Mouse (Mus musculus): ENCODE measurements around the gene Cog5. TPM values are rescaled to one million over a fixed set of nuclear protein-coding genes. Genes with fewer than 3 reads are reported as not detected.
A peak's percentile ranks its signal among the peaks of the same experiment; 100 is the strongest.

Cog5 gene
- polyA plus RNA-seq, 1 experiment from 2014 or later = 24.2 TPM

GRCm38 (mm10) chr12:31928498-31928897 is 273.8 kb downstream of the Cog5 start:
- no peaks in the 10 kb centered on the region for H3K9me3 ChIP-seq (replicated peaks)
- H3K4me1 ChIP-seq = no peaks in the 10 kb centered on the region
- H3K4me3 ChIP-seq = no peak overlapping the region
- no peak overlapping the region for H3K9ac ChIP-seq
- 87% methylated on average over 3 of the region's 3 CpGs for WGBS
- ATAC-seq = no peak
- H3K36me3 ChIP-seq (ENCODE audit: poor library complexity, severe bottlenecking) = peaks cover 86% of the 10 kb centered on the region
- H3K4me2 ChIP-seq = no peak overlapping the region
- H3K27ac ChIP-seq = no peak overlapping the region
- H3K27me3 ChIP-seq = no peaks in the 10 kb centered on the region

DNA sequence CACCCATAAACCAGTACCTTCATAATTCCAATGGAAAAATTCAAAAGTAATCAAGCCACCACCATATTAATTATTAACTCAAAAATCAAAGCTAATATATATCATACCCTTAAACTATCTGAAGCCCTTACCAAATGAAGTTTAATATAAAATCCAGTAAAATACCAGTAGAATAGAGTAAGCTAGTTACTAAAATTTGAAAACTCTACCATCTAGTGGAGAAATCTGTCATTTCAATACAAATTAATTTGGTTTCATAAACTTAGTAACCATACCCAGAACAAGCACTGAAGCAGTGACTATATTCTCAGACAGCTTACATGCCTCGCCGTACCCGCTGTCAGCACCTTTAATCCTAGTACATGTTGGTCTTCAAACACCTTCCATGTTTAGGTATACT is 277.1 kb downstream of the Cog5 start:
- peaks cover 79% of the 10 kb centered on the region for H3K36me3 ChIP-seq (ENCODE audit: poor library complexity, severe bottlenecking)
- 98% methylated on average over 3 of the region's 3 CpGs for WGBS
- ATAC-seq = no peak
- no peaks in the 10 kb centered on the region for H3K4me1 ChIP-seq
- no peaks in the 10 kb centered on the region for H3K9me3 ChIP-seq (replicated peaks)
- H3K27ac ChIP-seq = no peak overlapping the region
- no peak overlapping the region for H3K9ac ChIP-seq
- H3K4me3 ChIP-seq = no peak overlapping the region
- H3K27me3 ChIP-seq = no peaks in the 10 kb centered on the region
- no peak overlapping the region for H3K4me2 ChIP-seq

DNA sequence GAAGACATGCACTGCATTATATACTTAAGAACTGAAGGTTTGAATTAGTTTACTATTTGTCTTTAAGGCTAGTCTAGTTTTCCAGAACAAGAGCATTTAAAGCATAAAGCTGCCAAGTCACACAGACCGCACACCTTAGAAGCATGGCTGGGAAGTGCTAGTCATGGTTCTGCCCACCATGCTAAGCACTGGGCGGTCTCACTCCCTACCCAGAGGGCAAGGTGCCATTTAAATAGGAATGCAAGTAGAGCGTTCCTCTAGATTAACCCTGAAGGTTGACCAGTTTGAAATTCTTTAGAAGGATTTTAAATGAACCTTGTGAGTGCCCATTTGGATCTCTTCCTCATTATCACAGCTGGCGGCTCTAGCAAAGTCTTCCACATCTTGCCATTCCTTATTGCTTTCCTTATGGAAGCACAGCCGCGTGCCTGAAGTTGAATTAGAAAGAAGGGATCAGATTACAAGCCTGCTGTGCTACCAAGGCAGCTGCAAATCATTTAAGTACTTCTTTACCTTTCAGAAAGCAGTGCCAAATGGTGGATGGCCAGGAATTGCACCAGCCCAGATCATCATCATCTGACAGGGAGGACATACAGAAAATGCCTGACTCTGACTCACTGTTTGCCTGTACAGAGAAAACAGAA is 282.1 kb downstream of the Cog5 start:
- no peaks in the 10 kb centered on the region for H3K9me3 ChIP-seq (replicated peaks)
- 38% methylated on average over 6 of the region's 6 CpGs for WGBS
- H3K36me3 ChIP-seq (ENCODE audit: poor library complexity, severe bottlenecking) = peaks cover 79% of the 10 kb centered on the region
- no peaks in the 10 kb centered on the region for H3K27me3 ChIP-seq
- H3K4me1 ChIP-seq = no peaks in the 10 kb centered on the region
- H3K27ac ChIP-seq = no peak overlapping the region
- no peak overlapping the region for H3K4me2 ChIP-seq
- no peak overlapping the region for H3K4me3 ChIP-seq
- no peak overlapping the region for H3K9ac ChIP-seq
- ATAC-seq = no peak

DNA sequence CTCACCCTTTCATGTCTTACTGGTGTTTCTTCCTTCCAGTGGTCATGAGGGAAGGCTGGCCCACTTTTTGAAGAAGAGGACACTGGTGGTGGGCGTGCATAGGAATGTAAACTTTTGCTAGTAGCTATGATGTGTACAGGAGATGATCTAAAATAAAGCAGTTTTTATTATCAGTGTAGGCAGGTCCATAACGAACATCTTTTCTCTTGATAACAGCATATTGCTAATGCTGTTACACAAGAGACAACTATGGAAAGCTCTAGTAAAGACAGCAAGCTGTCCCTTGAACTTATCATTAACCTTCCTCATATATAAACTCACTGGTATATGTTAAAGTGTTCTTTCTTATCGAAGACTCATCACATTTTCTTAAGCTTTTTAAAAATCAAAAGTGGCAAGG is 282.9 kb downstream of the Cog5 start:
- H3K9me3 ChIP-seq (replicated peaks) = no peaks in the 10 kb centered on the region
- ATAC-seq = no peak
- no peak overlapping the region for H3K4me2 ChIP-seq
- no peaks in the 10 kb centered on the region for H3K4me1 ChIP-seq
- H3K27ac ChIP-seq = no peak overlapping the region
- H3K27me3 ChIP-seq = no peaks in the 10 kb centered on the region
- WGBS = 92% methylated on average over 3 of the region's 3 CpGs
- H3K9ac ChIP-seq = no peak overlapping the region
- no peak overlapping the region for H3K4me3 ChIP-seq
- H3K36me3 ChIP-seq (ENCODE audit: poor library complexity, severe bottlenecking) = peaks cover 75% of the 10 kb centered on the region

GRCm38 (mm10) chr12:31938391-31938997 is 283.8 kb downstream of the Cog5 start:
- H3K27ac ChIP-seq = no peak overlapping the region
- H3K9ac ChIP-seq = no peak overlapping the region
- no peaks in the 10 kb centered on the region for H3K27me3 ChIP-seq
- no peak overlapping the region for H3K4me3 ChIP-seq
- H3K9me3 ChIP-seq (replicated peaks) = no peaks in the 10 kb centered on the region
- WGBS = 92% methylated on average over 4 of the region's 4 CpGs
- H3K4me2 ChIP-seq = no peak overlapping the region
- H3K36me3 ChIP-seq (ENCODE audit: poor library complexity, severe bottlenecking) = peaks cover 76% of the 10 kb centered on the region
- no peaks in the 10 kb centered on the region for H3K4me1 ChIP-seq
- no peak for ATAC-seq

DNA sequence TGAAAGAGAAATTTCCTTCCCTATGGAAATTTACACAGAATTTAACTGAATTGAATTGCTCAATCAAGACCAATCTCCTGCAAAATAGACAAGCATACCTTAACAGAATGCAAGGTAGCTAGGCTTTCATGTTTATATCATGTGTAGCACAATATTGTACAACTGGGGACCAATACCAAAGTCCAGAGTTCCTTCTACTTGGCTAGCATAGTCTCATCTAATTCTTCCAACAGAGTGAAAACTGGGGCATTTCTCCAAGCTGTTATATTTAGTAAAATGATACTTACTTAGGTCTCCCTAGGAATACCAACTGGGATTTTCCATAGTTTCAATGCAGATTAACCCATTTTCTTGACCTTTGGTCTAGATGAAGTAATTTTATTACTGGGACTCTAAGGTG is 284.4 kb downstream of the Cog5 start:
- Histone ChIP-seq H3K36me3 (ENCODE audit: poor library complexity, severe bottlenecking) (peaks cover 78% of the 10 kb centered on the region), H3K9me3 (replicated peaks) (no peaks in the 10 kb centered on the region), H3K4me2 (no peak overlapping the region), H3K4me3 (no peak overlapping the region), H3K9ac (no peak overlapping the region), H3K4me1 (no peaks in the 10 kb centered on the region), H3K27ac (no peak overlapping the region), H3K27me3 (no peaks in the 10 kb centered on the region)
- ATAC-seq = no peak

DNA sequence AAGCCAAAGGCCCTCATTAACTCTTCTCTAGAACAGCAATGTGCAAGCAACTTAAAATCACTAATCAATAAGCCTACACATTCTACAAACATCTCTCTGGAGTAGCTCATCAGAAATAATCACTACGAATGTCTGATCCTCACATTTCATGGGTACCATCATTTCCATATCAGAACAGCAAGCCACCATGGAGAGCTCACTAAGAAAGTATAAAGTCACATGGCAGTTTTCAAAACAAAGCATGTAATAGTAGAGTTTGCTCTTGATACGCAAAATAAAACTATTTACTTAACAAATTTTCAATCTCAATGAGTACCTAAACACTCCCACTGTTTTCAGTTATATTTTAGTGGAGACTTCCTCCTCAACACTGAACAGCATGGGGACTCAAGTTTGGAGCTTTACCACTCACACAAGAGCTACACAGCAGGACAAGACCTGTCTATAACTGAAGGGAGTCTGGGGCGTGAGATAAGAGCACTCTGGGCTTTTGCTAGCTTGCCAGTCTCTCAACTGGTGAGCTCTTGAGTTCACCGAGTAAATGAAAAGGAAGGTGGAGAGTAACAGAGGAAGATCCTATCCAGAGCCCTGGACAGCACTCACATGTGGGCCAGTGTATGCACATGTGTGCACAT is 288.5 kb downstream of the Cog5 start:
- Histone ChIP-seq H3K4me2 (no peak overlapping the region), H3K36me3 (ENCODE audit: poor library complexity, severe bottlenecking) (peaks cover 45% of the 10 kb centered on the region), H3K27ac (no peak overlapping the region), H3K9me3 (replicated peaks) (no peaks in the 10 kb centered on the region), H3K27me3 (no peaks in the 10 kb centered on the region), H3K9ac (no peak overlapping the region), H3K4me3 (no peak overlapping the region), H3K4me1 (peaks cover 5% of the 10 kb centered on the region; the same call in 1 of the 2 replicates)
- 94% methylated on average over 4 of the region's 4 CpGs for WGBS
- no peak for ATAC-seq

DNA sequence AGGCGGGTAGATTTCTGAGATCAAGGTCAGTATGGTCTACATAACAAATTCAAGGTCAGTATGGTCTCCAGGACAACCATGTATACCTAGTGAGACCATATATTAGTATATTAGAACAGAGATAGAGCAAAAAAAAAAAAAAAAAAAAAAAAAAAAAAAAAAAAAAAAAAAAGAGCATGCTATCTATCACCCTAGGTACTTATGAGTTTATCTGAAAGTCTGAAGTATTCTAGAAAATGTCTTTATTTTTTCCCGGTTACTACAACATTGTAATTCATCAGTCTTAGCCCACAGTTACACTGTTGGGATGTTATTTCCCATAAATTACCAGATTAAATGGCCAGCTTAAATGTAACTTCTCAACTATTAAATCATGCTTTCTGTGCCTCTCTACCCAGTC is 289.7 kb downstream of the Cog5 start:
- Histone ChIP-seq H3K27me3 (no peaks in the 10 kb centered on the region), H3K4me3 (no peak overlapping the region), H3K36me3 (ENCODE audit: poor library complexity, severe bottlenecking) (peaks cover 32% of the 10 kb centered on the region), H3K9ac (no peak overlapping the region), H3K27ac (no peak overlapping the region), H3K9me3 (replicated peaks) (no peaks in the 10 kb centered on the region), H3K4me2 (no peak overlapping the region), H3K4me1 (peaks cover 6% of the 10 kb centered on the region; the same call in 1 of the 2 replicates)
- no peak for ATAC-seq
- 92% methylated on average over 2 of the region's 2 CpGs for WGBS

DNA sequence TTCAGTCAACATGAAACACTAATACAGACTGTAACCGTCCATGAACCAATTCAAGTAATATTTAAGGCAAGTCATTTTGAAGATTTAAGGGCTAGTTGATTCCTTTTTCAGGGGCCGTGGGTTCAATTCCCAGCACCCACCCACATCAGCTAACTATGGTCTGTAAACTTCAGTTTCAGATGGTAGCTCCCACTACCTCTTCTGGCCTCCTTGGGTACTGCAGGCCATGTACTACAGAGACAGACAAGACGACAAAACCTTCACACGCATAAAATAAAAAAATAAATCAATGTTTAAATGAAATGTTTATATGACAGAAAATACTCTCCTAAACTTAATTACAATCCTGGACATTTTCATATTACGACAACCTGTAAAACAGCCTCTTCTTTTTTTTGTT is 292.8 kb downstream of the Cog5 start:
- Histone ChIP-seq H3K4me1 (peaks cover 12% of the 10 kb centered on the region; the same call in 1 of the 2 replicates), H3K9ac (no peak overlapping the region), H3K36me3 (ENCODE audit: poor library complexity, severe bottlenecking) (peaks cover 13% of the 10 kb centered on the region), H3K27me3 (no peaks in the 10 kb centered on the region), H3K27ac (no peak overlapping the region), H3K9me3 (replicated peaks) (no peaks in the 10 kb centered on the region), H3K4me2 (no peak overlapping the region), H3K4me3 (no peak overlapping the region)
- 95% methylated on average over 5 of the region's 5 CpGs for WGBS
- no peak for ATAC-seq

- Histone ChIP-seq H3K27ac (peak overlapping the region; percentile 99), H3K27me3 (no peaks in the 10 kb centered on the region), H3K36me3 (ENCODE audit: poor library complexity, severe bottlenecking) (peaks cover 4% of the 10 kb centered on the region), H3K9me3 (replicated peaks) (no peaks in the 10 kb centered on the region), H3K4me2 (peak overlapping the region; percentile 67), H3K9ac (peak overlapping the region; percentile 91), H3K4me1 (peaks cover 12% of the 10 kb centered on the region; the same call in 1 of the 2 replicates), H3K4me3 (peak overlapping the region; percentile 82)
- WGBS = 22% methylated on average over 7 of the region's 7 CpGs
- ATAC-seq = no peak
Observed at GRCm38 (mm10) chr12:31948101-31949000, 293.7 kb downstream of the Cog5 start.

DNA sequence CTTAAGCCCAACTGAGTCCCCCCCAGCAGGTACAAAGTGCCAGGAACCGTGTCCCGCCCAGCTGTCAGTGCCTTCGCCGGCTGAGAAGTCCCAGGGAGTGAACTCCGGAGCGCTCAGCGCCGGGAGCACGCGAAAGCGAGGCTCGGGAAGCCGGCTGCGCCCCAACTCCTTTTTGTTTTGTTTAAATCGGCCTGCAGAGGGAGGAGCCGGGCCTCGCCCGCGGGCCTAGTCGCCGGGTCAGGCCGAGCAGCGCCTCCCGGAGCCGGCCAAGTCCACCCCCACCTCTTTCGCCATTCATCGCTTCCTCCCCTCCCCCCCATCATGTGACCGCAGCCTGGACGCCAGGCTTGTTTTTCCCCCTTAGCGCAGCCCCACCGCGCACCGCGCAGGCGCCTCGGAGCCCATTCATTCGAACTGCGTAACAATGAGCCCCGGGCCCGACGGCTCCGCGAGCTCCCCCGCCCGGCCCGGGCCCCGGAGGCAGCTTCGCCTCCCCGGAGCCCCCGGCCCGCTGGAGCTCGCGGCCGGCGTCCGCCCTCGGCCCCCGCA is 294.6 kb downstream of the Cog5 start:
- Histone ChIP-seq H3K36me3 (ENCODE audit: poor library complexity, severe bottlenecking) (no peaks in the 10 kb centered on the region), H3K4me1 (peaks cover 12% of the 10 kb centered on the region; the same call in 1 of the 2 replicates), H3K27me3 (no peaks in the 10 kb centered on the region), H3K4me3 (peak overlapping the region; percentile 82), H3K9ac (peak overlapping the region; percentile 91), H3K4me2 (peak overlapping the region; percentile 67), H3K27ac (peak overlapping the region; percentile 99), H3K9me3 (replicated peaks) (no peaks in the 10 kb centered on the region)
- peak; percentile 83 for ATAC-seq
- under 1% methylated on average over 50 of the region's 58 CpGs for WGBS

Measured in forebrain, embryonic 13.5 days (tissue).